In the genomic region with DNA sequence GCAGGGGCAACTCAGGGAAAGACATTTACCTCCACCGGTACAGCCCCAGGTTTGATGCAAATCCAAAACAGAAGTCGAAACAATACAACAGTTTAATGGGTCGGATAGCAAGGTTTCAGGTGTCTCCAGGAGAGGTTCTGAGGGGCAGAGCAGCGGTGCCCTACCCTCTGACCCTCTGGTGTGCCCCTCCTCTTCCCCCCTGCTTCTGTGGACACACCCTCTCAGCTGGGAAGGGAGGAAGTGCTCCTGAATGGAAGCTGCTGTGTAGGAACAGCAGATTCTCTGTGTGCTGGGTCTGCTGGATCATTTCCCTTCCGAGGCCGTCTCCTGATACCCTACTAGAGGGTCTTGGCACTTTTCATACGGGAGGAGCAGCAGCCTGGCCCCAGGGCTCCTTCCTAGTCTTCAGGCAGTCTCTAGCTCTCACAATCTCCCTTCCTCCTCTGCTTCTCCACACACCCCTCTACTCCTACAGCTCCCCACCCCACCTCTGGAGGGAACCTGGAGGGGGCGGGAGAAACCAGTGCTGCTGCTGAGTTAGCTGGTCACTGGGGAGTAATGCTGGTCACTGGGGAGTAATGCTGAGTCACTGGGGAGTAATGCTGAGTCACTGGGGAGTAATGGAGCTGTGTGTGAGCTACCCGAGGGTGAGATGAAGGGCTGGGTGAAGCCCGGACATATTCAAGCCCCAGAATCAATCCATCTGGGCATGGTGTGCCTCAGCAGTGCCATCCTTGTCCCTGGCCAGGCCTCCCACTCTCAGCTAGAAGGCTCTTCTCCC, we compare ENCODE assay signal across 1 mouse cellular context.
TF ChIP-seq lines count a peak whose summit lies in the region.

No protein-coding gene starts in this region.

TF ChIP-seq in myocyte, 11 proteins besides CTCF, POLR2A, EP300 and RAD21:
- TF ChIP-seq POLR2AphosphoS2 (IDR thresholded peaks at IDR 0.05; ENCODE audit: insufficient read length, low read depth) (peak; percentile 5), TCF12 (IDR thresholded peaks at IDR 0.05; ENCODE audit: insufficient read depth, poor library complexity, severe bottlenecking) (no peak)
